Mouse (Mus musculus) forebrain, embryonic 10.5 days (tissue): ENCODE measurements around the gene Grip1. TPM values are rescaled to one million over a fixed set of nuclear protein-coding genes. Genes with fewer than 3 reads are reported as not detected.

Source experiments
- DNase-seq: peaks from one replicate; pipeline ENCODE4 v3.0.0-alpha.2; 2017; ENCODE audit warnings: low spot score; ENCODE audit errors: extremely low spot score
- H3K27ac ChIP-seq: fragments of 300-500 bp; sonication (generic); 2 replicates; pipeline ENCODE4 v1.5.1; 2016; ENCODE audit warnings: mild to moderate bottlenecking
- H3K27me3 ChIP-seq: fragments of 300-500 bp; sonication (generic); 2 replicates; pipeline ENCODE4 v1.6.1; 2016; ENCODE audit warnings: mild to moderate bottlenecking; ENCODE audit not compliant: poor library complexity, severe bottlenecking
- H3K36me3 ChIP-seq: fragments of 300-500 bp; sonication (generic); replicated peaks from 2 replicates; pipeline ENCODE4 v1.6.1; 2016; ENCODE audit warnings: mild to moderate bottlenecking, moderate library complexity
- H3K4me1 ChIP-seq: fragments of 300-500 bp; sonication (generic); 2 replicates; pipeline ENCODE4 v1.6.1; 2016
- H3K4me3 ChIP-seq: fragments of 300-500 bp; sonication (generic); 2 replicates; pipeline ENCODE4 v1.5.1; 2016; ENCODE audit warnings: mild to moderate bottlenecking, moderate library complexity
- H3K9me3 ChIP-seq: fragments of 300-500 bp; sonication (generic); 2 replicates; pipeline ENCODE4 v1.6.1; 2016; ENCODE audit warnings: mild to moderate bottlenecking, moderate library complexity
- WGBS: fragments of 180-500 bp; shearing (Covaris S2); methylation state at CpG from one replicate; pipeline ENCODE4 v1.1.7; 2016; 5-methylcytosine and 5-hydroxymethylcytosine counted together
- polyA plus RNA-seq: library from polyadenylated mRNA; unstranded; fragments of >200 nt; fragmentation: Nextera tagmentation; extraction: Ambion mirVana; gene quantifications from 2 replicates; pipeline ENCODE4 v1.2.1, GENCODE M21; 2016

Gene Grip1
- polyA plus RNA-seq, 1 experiment from 2014 or later = 4.3 TPM

GRCm38 (mm10) chr10:119607501-119607900, 153.9 kb downstream of the Grip1 start:
- no peak overlapping the region for H3K4me3 ChIP-seq
- H3K9me3 ChIP-seq = no peaks in the 10 kb centered on the region
- 94% methylated on average over 6 of the region's 6 CpGs for WGBS
- H3K27me3 ChIP-seq = no peaks in the 10 kb centered on the region
- no peak for DNase-seq
- no peaks in the 10 kb centered on the region for H3K36me3 ChIP-seq
- no peaks in the 10 kb centered on the region for H3K4me1 ChIP-seq
- H3K27ac ChIP-seq = no peak overlapping the region

GRCm38 (mm10) chr10:119608998-119609397, 155.4 kb downstream of the Grip1 start:
- Histone ChIP-seq H3K4me3 (no peak overlapping the region), H3K36me3 (no peaks in the 10 kb centered on the region), H3K27ac (no peak overlapping the region), H3K27me3 (no peaks in the 10 kb centered on the region), H3K9me3 (no peaks in the 10 kb centered on the region), H3K4me1 (no peaks in the 10 kb centered on the region)
- WGBS = 93% methylated on average over 7 of the region's 7 CpGs
- no peak for DNase-seq

GRCm38 (mm10) chr10:119610279-119610895, 156.8 kb downstream of the Grip1 start:
- no peak overlapping the region for H3K4me3 ChIP-seq
- peaks cover 10% of the 10 kb centered on the region for H3K4me1 ChIP-seq
- no peaks in the 10 kb centered on the region for H3K36me3 ChIP-seq
- 79% methylated on average over 9 of the region's 9 CpGs for WGBS
- DNase-seq = no peak
- no peak overlapping the region for H3K27ac ChIP-seq
- no peaks in the 10 kb centered on the region for H3K27me3 ChIP-seq
- no peaks in the 10 kb centered on the region for H3K9me3 ChIP-seq

GRCm38 (mm10) chr10:119612034-119612433, 158.4 kb downstream of the Grip1 start:
- Histone ChIP-seq H3K9me3 (no peaks in the 10 kb centered on the region), H3K4me1 (peaks cover 19% of the 10 kb centered on the region), H3K4me3 (no peak overlapping the region), H3K27me3 (no peaks in the 10 kb centered on the region), H3K27ac (no peak overlapping the region), H3K36me3 (no peaks in the 10 kb centered on the region)
- WGBS = 93% methylated on average over 5 of the region's 5 CpGs
- no peak for DNase-seq

GRCm38 (mm10) chr10:119614726-119615125, 161.1 kb downstream of the Grip1 start:
- Histone ChIP-seq H3K36me3 (no peaks in the 10 kb centered on the region), H3K4me1 (peaks cover 19% of the 10 kb centered on the region), H3K27ac (peak overlapping the region; percentile 49; the same call in 1 of the 2 replicates), H3K9me3 (no peaks in the 10 kb centered on the region), H3K27me3 (no peaks in the 10 kb centered on the region), H3K4me3 (no peak overlapping the region)
- 41% methylated on average over 7 of the region's 7 CpGs for WGBS
- DNase-seq = no peak

- H3K4me1 ChIP-seq = peaks cover 19% of the 10 kb centered on the region
- H3K27ac ChIP-seq = peak overlapping the region; percentile 49
- WGBS = 67% methylated on average over 14 of the region's 14 CpGs
- H3K36me3 ChIP-seq = no peaks in the 10 kb centered on the region
- H3K4me3 ChIP-seq = no peak overlapping the region
- H3K9me3 ChIP-seq = no peaks in the 10 kb centered on the region
- no peaks in the 10 kb centered on the region for H3K27me3 ChIP-seq
- no peak for DNase-seq
Measured at GRCm38 (mm10) chr10:119615240-119615885, 161.7 kb downstream of the Grip1 start.

- H3K4me1 ChIP-seq = peaks cover 19% of the 10 kb centered on the region
- H3K4me3 ChIP-seq = no peak overlapping the region
- no peak overlapping the region for H3K27ac ChIP-seq
- H3K36me3 ChIP-seq = no peaks in the 10 kb centered on the region
- no peak for DNase-seq
- 89% methylated on average over 3 of the region's 3 CpGs for WGBS
- no peaks in the 10 kb centered on the region for H3K27me3 ChIP-seq
- H3K9me3 ChIP-seq = no peaks in the 10 kb centered on the region
Measured at GRCm38 (mm10) chr10:119616078-119616477, 162.4 kb downstream of the Grip1 start.

- no peaks in the 10 kb centered on the region for H3K27me3 ChIP-seq
- no peaks in the 10 kb centered on the region for H3K36me3 ChIP-seq
- 78% methylated on average over 4 of the region's 4 CpGs for WGBS
- no peak overlapping the region for H3K4me3 ChIP-seq
- no peak overlapping the region for H3K27ac ChIP-seq
- peaks cover 3% of the 10 kb centered on the region; the same call in 1 of the 2 replicates for H3K4me1 ChIP-seq
- no peak for DNase-seq
- H3K9me3 ChIP-seq = no peaks in the 10 kb centered on the region
Measured at GRCm38 (mm10) chr10:119628656-119629055, 175.0 kb downstream of the Grip1 start.

GRCm38 (mm10) chr10:119630401-119630800, 176.8 kb downstream of the Grip1 start:
- Histone ChIP-seq H3K27ac (no peak overlapping the region), H3K9me3 (no peaks in the 10 kb centered on the region), H3K36me3 (no peaks in the 10 kb centered on the region), H3K4me1 (peaks cover 7% of the 10 kb centered on the region; the same call in 1 of the 2 replicates), H3K4me3 (no peak overlapping the region), H3K27me3 (no peaks in the 10 kb centered on the region)
- WGBS = 84% methylated on average over 5 of the region's 5 CpGs
- DNase-seq = no peak

GRCm38 (mm10) chr10:119631966-119632365, 178.3 kb downstream of the Grip1 start:
- Histone ChIP-seq H3K27me3 (no peaks in the 10 kb centered on the region), H3K4me1 (peaks cover 7% of the 10 kb centered on the region; the same call in 1 of the 2 replicates)
- WGBS = 92% methylated on average over 9 of the region's 9 CpGs

GRCm38 (mm10) chr10:119634544-119634943, 180.9 kb downstream of the Grip1 start:
- peaks cover 7% of the 10 kb centered on the region; the same call in 1 of the 2 replicates for H3K4me1 ChIP-seq
- H3K9me3 ChIP-seq = no peaks in the 10 kb centered on the region
- H3K27me3 ChIP-seq = no peaks in the 10 kb centered on the region
- 85% methylated on average over 6 of the region's 6 CpGs for WGBS
- H3K36me3 ChIP-seq = no peaks in the 10 kb centered on the region
- no peak overlapping the region for H3K27ac ChIP-seq
- no peak for DNase-seq
- H3K4me3 ChIP-seq = no peak overlapping the region

More at GRCm38 (mm10) chr10:119631966-119632365, 178.3 kb downstream of the Grip1 start:
- DNase-seq = no peak
- H3K27ac ChIP-seq = no peak overlapping the region
- H3K36me3 ChIP-seq = no peaks in the 10 kb centered on the region
- H3K9me3 ChIP-seq = no peaks in the 10 kb centered on the region
- H3K4me3 ChIP-seq = no peak overlapping the region

GRCm38 (mm10) chr10:119640534-119640933, 186.9 kb downstream of the Grip1 start:
- Histone ChIP-seq H3K4me1 (peaks cover 26% of the 10 kb centered on the region), H3K27ac (no peak overlapping the region), H3K27me3 (no peaks in the 10 kb centered on the region), H3K4me3 (no peak overlapping the region), H3K36me3 (no peaks in the 10 kb centered on the region), H3K9me3 (no peaks in the 10 kb centered on the region)
- WGBS = 87% methylated on average over 10 of the region's 10 CpGs
- no peak for DNase-seq

GRCm38 (mm10) chr10:119641011-119641410, 187.4 kb downstream of the Grip1 start:
- WGBS = 81% methylated on average over 12 of the region's 12 CpGs
- Histone ChIP-seq H3K9me3 (no peaks in the 10 kb centered on the region), H3K27me3 (no peaks in the 10 kb centered on the region), H3K27ac (no peak overlapping the region), H3K36me3 (no peaks in the 10 kb centered on the region), H3K4me3 (no peak overlapping the region), H3K4me1 (peaks cover 26% of the 10 kb centered on the region)
- DNase-seq = no peak
